Mouse (Mus musculus): ENCODE results near the gene Cers5.

Cers5 gene

DNA sequence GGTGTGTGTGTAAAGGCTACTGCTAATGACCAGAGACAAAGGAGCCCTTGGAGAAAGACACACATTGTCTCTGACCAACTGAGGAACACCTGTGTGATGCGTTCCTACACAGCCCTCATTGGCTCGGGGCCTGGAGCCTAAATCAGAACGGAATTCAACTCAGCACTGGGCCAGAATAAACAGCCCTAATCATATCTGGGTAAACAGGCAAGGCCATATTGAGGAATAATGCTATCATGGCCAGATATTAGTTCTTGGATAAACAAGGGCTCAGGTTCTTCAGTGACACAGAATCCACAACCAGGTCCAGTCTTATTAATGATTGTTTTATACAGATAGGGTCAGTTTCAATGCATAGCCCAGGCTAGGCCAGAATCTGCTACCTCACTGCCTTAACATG lies 18.3 kb upstream of the Cers5 start:
- DNase-seq (ENCODE audit: extremely low read depth, insufficient read length, low spot score): no peak

DNA sequence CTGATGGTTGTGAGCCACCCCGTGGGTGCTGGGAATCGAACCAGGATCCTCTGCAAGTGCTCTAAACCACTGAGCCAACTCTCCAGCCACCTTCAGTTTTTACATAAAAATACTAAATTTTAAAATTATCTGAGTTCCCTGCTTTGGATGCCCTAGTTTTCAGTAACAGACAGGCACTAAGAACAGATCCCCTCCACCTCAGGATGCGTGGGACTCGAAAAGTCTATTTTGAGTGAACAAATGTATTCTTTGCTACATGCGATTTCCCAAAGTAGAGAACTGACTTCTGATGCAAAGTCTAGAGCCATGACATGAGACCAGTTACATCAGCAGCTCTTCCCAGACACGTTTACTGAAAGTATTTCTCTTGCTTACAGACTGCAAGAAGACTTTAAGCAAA lies 17.8 kb upstream of the Cers5 start:
- no peak for DNase-seq (ENCODE audit: extremely low read depth, insufficient read length, low spot score)

DNA sequence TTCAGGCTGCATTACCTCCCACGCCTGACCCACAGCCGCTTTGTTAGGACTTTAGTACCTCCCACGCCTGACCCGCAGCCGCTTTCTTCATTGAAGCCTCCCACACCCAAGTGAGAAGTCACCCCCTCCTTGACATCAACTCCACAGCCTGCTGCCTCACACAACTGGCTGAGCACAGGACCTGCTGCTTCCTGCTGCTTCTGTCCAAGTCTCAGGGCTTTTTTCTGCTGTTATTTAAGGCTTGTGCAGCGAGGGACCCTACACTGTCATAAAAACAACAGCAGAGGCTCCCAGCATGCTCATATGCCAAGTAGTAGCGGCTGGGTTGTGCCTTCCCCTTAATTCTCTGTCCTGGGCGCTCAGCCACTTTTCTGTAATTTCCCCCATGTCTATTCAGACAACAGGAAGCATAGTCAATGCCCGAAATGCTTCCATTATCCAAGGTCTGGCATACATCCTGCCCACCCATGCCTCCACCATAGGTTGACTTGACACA lies 15.0 kb upstream of the Cers5 start:
- no peak for DNase-seq (ENCODE audit: extremely low read depth, insufficient read length, low spot score)

DNA sequence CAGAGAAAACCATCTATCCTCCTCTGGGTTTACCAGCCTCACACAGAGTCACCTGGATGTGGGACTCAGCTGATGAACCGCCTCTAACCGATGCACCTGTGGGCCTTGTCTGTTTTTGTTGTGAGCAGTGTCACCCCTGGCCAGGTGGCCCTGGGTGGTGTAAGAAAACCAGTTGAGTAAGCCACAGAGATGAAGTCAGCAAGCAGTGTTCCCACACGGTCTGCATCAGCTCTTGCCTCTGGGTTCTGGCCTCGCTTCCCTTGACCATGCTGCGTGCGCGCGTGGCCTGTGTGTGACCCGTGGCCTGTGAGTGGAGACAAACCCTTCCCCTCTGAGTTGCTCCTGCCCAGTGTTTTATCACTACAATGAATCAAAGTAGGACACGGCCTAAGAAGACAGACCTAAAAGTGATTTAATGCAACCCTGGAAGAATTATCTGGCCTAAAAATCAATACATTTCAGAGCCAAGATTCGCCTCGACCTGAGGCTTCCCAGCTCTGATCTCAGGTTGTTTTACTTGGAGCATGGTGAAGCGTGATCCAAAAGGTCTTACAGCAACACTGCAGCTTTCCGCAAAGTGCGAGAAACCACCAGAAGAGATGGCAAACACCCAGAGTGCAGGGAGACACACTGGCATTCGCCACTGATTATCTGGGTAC lies 6.1 kb upstream of the Cers5 start:
- DNase-seq (ENCODE audit: extremely low read depth, insufficient read length, low spot score): no peak

DNA sequence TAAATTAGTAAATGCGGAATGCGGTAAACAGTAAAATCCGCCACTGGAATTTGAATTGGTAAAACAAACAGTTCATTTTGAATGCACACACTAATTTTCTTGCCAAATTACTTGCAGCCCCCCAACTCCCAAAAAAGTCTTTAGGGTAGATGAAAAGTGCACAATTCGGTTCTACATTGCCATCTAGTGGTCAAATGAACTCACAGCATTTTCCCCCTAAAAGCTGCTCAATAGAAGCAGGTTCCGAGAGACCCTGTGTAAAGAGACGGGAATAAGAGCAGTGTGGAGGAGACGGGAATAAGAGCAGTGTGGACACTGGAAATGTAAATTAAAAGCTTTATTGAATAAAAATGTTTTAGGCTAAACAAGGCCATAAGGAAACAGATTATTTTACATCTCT lies 5.5 kb upstream of the Cers5 start:
- no peak for DNase-seq (ENCODE audit: extremely low read depth, insufficient read length, low spot score)

DNA sequence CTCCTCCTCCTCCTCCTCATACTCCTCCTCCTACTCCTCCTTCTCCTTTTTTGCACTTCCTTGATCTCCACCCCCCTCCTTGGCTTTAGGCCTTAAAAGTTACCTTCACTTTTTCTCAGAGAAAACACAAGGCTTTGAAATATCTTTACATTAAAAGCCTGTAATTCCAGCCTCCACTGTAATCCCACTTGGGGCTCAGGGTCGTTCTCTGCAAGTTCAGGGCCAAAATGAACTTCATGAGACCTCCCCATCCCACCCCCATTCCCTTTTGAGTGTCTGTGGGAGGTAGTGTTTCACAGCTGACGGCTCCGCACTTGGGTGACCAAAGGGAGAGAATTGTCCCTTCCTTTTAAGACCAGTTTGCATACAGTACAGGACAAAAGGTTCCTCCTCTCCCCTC lies 240 bp upstream of the Cers5 start:
- no peak for DNase-seq (ENCODE audit: extremely low read depth, insufficient read length, low spot score)

DNA sequence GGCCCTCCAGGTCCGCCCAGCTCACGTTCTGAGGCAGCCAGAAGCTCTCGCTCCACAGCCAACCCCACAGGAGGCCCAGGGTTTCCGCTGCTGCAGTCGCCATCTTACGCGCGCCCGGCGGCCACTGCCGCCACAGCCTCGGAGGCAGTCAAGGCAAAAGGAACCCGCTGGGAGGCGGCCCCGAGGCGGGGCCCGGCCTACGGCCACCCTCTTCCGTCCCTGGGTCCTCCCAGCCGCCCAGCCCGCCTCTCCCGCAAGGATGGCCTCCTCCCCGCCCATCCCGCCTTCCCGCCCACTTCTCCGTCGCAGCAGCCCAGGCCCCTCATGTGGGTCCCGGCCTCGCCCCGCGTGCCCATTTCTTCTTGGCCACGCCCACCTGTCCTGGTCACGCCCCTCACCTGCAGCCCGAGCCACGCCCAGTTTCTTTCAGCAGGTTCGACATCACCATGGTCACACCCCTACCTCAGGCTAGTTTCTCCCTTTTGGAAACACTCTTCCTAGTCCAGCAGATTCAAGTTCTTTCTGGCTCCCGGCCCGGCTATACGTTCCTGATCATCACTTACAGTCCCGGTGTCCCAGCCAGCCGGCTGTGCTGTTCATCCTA lies 306 bp downstream of the Cers5 start:
- DNase-seq (ENCODE audit: extremely low read depth, insufficient read length, low spot score): peak; percentile 97

DNA sequence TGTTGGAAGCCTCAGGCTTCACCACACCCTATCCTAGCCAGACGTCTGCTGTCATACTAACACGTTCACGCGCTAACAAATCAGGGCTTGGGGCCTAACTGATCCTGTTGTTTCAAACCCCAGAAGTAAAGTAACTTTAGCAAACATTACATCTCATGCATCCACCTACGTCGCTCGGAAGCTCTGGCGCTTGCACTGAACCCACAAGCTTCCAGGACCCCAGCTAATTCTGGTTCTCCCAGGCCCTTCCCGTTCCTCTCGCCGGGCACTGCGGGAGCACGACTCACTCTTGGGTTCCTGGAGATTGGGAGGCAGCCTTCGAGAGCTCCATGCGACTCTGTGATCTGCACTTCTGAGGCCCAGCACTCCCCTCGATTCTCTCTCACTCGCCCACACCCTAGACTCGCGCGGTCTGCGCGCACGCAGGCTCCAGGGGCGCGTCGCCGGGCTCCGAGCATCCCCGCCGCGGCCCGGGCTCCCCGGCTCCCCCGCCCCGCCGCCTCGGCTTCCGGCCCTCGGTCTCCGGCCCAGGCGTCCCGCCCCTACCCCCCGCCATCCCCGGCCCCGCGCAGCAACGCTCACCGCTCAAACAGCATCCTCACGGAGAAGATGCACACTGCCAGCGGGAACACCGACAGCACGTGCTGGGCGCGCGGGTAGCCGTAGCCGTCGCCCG lies 946 bp downstream of the Cers5 start:
- peak; percentile 69 for DNase-seq (ENCODE audit: extremely low read depth, insufficient read length, low spot score)

DNA sequence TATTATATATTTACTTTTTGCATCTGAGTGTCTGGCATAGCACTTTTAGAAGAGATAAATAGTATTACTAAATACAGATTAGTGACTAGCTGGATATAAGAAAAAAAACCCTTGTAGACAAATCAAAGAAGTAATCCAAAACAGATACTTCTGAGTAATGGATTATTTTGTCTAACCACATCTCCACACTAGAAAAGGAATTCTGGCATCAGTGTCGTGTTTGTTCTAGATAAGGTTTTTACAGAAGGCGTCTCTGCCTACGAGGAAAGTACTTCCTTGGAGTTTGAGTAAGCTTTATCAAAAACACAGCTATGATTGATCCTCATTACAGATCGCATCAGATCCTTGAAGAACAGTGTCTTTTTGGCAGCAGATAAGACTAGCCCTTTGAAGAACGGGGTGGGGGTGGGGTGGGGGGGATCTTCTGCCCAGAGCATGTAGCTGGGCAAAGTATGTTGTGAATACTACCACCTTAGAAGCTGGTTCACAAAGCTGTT lies 1.6 kb downstream of the Cers5 start:
- DNase-seq (ENCODE audit: extremely low read depth, insufficient read length, low spot score): no peak

DNA sequence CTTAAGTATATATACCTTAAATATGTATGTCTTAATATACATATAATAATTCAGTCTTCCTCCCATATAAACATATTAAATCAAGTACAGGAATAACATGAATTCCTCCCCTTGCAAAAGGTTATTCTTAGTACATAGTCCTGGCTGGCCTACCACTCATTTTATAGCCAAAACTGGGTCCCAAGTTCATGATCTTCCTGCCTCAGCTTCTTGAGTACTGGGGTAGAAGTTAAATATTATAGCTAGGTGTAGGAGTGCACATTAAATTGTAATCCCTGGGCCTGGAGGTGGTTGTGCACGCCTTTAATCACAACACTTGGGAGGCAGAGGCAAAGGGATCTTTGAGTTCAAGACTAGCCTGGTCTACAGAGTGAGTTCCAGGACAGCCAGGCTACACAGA lies 3.9 kb downstream of the Cers5 start:
- DNase-seq (ENCODE audit: extremely low read depth, insufficient read length, low spot score): no peak

DNA sequence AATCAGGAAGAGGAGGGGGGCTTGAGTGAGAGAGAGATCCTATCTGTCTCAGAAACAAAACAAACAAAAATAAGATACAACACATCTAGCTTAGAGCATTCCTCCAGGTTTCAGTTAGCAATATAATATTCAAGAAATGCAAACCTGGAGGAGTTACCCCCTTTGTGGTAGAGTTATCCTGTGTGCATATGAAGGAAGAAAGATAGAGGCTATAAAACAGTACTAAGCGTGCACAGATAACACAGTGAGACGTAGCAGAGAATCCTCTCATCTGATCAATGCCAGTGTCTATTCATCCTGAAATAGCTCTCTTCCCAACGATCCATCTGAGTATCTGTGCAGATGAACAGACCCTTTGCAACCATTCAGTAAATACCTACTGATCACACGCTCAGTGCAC lies 5.2 kb downstream of the Cers5 start:
- no peak for DNase-seq (ENCODE audit: extremely low read depth, insufficient read length, low spot score)

DNA sequence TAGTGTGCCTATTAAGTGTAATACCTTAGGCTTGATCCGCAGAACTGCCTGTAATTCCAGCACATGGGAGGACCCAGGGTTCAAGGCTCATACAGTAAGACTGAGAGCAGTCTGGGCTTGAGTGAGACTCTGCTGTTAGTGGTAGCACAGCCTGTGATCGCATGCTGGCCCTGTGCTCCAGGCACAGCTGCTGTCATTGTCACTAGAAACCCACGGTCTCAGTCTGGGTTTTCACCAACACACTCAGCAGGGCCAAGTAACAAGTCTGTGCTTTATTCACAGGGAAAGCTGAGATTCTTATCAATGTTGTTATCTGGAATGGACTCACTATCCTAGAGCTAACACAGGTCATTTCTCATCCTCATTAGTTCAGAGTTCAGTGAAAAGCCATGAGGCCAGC lies 18.5 kb downstream of the Cers5 start:
- no peak for DNase-seq (ENCODE audit: extremely low read depth, insufficient read length, low spot score)

DNA sequence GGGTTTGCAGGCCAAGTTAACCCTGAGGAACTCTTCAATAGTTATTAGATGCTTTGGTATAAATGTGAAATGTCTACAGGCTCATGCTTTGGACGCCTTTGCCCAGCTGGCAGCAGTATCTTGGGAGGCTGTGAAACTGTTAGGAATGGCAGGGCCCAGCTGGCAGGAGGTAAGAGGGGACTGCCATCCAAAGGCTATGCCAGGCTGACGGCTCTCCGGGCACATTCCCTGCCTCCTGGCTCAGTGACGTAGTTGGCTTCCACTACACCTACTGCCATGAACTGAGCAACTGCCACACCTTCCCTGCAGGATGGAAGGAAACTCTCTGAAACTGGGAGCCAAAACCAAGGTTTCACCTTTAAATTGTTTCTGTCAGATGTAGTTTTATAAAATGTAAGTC lies 32.5 kb downstream of the Cers5 start:
- DNase-seq (ENCODE audit: extremely low read depth, insufficient read length, low spot score): no peak

DNA sequence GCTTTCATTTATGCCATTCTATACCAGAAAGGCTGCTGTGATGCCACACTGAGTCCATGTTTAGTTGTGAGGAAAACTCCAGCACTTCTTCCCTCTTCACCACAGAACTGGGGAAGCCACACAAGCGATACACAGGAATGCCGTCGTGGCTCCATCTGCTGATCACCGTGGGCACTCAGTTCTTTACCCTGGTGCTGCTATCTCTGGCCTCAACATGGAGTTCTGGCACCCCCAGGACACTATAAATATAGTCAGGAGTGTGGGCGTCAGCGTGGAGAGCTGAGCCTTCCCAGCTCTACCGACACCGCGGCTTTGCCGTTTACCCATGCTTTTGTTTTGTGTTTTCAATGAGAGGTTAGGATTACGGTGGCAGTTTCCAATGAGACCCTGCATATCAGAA lies 36.0 kb downstream of the Cers5 start:
- no peak for DNase-seq (ENCODE audit: extremely low read depth, insufficient read length, low spot score)

DNA sequence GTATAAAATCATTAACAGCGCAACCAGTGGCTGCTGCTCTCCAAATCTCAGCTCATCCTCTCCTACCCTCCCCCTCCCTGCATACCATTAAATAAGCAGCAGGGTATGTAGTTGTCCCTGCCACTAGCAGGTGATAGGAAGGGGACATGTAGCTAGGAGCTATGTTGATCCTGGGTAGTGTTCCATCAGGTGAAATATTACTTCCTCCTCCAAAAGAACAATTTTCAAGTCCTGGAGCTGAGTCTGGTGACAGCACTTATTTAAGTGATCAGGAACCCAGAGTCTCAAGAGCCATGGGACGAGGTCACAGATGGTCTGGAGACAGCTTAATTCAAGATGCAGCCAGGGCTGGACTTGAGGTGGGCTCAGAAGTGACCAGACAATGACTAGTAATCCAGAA lies 37.1 kb downstream of the Cers5 start:
- no peak for DNase-seq (ENCODE audit: extremely low read depth, insufficient read length, low spot score)

DNA sequence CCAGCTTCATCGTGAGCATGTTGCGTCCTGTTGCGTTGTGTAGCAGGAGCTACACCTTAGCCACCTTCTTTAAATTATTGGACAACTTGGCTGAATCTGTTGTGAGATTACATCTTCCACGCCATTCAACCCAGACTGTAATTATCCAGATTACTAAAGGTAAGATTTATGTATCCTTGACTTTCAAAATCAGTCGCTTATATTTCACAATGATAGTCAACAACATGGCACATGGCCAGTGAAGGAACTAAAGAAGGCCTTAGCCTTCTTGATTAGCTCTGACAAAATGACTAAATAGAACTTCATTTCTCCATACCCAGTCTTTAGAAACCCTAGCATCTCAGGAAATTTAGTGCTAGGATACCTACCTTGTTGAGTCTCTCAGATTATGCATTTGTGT lies 39.5 kb downstream of the Cers5 start:
- no peak for DNase-seq (ENCODE audit: extremely low read depth, insufficient read length, low spot score)

DNA sequence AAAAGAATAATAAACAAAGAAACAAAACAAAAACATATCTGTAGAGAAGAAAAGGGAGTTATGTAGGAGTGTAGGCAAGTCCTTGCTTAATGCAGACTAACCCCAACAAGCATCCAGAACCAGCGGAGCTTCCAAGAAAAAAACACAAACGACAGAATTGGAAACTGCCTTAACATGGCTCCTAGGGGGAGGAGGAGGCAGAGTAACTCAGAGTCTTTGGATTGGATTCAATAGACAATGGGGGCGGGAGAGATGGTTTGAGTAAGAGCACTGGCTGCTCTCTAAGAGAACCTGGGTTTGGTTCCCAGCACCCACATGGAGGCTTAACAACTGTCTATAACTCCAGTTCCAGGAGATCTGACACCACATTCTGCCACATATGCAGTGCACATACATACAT lies 41.0 kb downstream of the Cers5 start:
- DNase-seq (ENCODE audit: extremely low read depth, insufficient read length, low spot score): no peak

DNA sequence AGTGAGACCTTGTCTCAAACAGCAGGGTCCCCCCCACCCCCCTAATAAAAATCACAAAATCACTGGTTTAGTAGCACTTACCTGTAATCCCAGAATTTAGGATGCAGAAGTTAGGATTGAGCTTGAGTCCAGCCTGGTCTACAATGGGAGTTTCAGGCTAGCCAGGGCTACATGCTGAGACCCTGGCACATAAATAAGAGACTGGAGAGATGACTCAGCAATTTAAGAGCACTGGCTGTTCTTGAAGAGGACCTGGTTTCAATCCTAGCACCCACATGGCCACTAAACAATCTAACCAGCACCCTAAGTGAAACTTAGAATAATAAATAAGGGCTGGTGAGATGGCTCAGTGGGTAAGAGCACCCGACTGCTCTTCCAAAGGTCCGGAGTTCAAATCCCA lies 41.5 kb downstream of the Cers5 start:
- no peak for DNase-seq (ENCODE audit: extremely low read depth, insufficient read length, low spot score)

DNA sequence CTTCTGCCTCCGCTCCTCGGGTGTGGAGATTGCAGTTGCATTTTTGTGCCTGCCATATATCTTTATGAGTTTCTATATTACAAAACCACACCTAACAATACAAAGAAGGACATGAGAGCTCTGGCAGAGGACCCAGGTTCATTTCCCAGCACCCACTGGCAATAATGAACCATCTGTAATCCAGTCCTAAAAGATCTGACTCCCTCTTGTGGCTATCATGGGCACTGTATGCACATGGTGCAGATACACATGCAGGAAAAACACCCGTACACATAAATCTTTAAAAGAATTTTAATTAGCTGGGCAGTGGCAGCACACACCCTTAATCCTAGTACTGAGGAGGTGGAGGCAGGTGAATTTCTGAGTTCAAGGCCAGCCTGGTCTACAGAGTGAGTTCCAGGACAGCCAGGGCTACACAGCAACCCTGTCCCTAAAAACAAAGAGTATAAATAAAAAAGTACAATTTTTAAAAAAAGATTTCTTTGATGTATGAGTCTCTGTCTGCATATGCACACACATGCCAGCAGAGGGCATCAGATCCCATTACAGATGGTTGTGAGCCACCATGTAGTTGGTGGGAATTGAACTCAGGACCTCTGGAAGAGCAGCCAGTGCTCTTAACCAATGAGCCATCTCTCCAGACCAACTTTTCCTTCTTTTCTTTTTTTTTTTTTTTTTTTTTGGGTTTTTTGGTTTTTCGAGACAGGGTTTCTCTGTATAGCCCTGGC lies 43.5 kb downstream of the Cers5 start:
- DNase-seq (ENCODE audit: extremely low read depth, insufficient read length, low spot score): no peak

DNA sequence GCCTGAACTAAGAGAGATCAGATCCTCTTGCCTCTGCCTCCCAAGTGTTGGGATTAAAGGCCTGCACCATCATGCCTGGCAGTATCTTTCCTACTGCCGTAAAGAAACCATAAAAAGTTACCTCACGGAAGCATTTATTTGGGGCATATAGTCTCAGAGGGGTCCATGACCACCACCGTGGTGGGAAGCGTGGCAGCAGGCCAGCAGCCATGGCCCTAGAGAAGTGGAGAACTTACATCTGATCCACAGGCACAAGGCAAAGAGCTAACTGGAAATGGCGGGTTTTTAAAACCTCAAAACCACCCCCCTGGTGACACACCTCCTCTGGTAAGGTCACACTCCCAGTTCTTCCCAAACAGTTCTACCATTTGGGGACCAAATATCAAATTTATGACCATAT lies 44.5 kb downstream of the Cers5 start:
- DNase-seq (ENCODE audit: extremely low read depth, insufficient read length, low spot score): no peak

DNA sequence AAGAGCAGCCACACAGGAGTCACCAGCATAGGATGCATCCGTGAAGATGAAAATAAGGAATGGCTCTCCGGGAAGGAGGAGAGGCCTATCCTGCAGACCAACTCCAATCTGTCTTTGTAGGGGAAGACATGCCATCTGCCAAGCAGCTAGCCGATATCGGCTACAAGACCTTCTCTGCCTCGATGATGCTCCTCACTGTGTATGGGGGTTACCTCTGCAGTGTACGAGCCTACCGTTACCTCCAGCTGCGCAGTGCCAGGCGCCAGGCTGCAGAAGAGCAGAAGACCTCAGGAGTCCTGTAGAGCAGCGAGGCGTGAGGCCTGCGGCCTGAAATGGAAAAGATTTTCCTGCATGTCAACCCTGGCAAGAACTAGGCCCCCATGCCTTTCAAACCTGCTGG lies 45.2 kb downstream of the Cers5 start:
- no peak for DNase-seq (ENCODE audit: extremely low read depth, insufficient read length, low spot score)

All from 3134 (cell line).